Mouse (Mus musculus) olfactory bulb, adult 2 months (tissue): ENCODE results near the gene Fbxo47.

Experiments used
- CTCF ChIP-seq: fragments of 200-500 bp; IDR thresholded peaks from 2 replicates; pipeline ENCODE4 v1.5.1; 2012; ENCODE audit warnings: low read depth, mild to moderate bottlenecking, low read length, moderate library complexity; ENCODE audit not compliant: insufficient read depth
- POLR2A ChIP-seq: fragments of 200-500 bp; IDR thresholded peaks from 2 replicates; pipeline ENCODE4 v1.6.1; 2012; ENCODE audit warnings: mild to moderate bottlenecking, low read depth, low read length, moderate library complexity; ENCODE audit not compliant: insufficient read depth

DNA sequence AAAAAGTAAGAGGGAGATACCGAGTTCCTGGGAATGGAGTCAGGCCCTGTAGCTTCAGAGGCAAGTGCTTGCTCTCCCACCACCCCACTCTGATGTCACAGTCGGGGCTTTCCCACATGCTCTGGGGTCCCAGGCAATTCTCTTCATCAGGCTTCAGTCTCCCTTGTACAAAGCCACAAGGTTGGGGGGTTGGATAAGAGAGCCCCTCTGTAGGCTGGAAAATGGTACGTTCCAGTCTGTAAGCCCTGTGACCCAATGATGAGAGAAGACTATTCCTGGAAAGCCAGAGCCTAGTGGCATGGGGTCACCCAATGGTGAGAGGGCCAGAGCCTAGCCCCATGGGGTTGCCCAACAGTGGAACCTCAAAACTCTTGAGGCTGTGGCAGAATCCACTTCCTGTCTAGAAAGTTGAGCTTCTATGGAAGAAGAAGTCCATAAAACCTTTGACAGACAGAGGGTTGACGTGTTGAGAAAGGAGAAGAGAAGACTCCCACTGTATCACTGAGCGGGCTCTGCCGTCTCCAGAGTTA is 32.1 kb upstream of the Fbxo47 start:
- TF ChIP-seq POLR2A (no peak), CTCF (no peak)
